Mouse (Mus musculus) spleen, adult 2 months (tissue): Measurements from ENCODE around the gene Tmem242.

Source experiments
- CTCF ChIP-seq: fragments of 200-500 bp; IDR thresholded peaks from 2 replicates; pipeline ENCODE4 v1.5.1; 2011; ENCODE audit warnings: mild to moderate bottlenecking, inconsistent platforms; ENCODE audit not compliant: insufficient read depth, insufficient read length, insufficient replicate concordance; ENCODE audit errors: extremely low read depth
- POLR2A ChIP-seq: fragments of 200-500 bp; IDR thresholded peaks from 2 replicates; pipeline ENCODE4 v1.6.1; 2011; ENCODE audit warnings: low read depth, low read length, inconsistent platforms

DNA sequence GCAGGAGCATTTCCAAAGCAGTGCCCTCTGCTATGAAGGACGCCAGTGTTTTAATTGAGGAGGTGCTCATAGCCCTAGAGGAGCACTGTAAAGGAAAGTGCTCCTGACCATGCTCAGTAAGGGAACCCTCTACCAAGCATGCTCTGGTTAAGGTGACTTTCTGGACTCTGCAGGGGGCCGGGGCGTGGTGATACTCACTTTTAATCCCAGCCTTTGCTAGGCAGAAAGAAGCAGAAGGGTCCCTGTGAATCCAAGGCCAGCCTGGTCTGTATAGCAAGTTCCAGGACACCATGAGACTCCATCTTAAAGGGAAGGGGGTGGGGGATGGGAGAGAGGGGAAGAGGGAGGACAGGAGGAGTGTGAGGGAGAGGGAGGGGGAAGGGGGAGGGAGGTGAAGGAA lies 51.7 kb downstream of the Tmem242 start:
- TF ChIP-seq CTCF, result no peak
- no peak for TF ChIP-seq POLR2A
